Mouse (Mus musculus) lung, postnatal 0 days (tissue): Measurements from ENCODE around the gene Tcf7l2. TPM values are rescaled to one million over a fixed set of nuclear protein-coding genes. Genes with fewer than 3 reads are reported as not detected.

Experiments
- ATAC-seq: fragments of 200-750 bp; cut with Nextera tagmentation; 2 replicates; pipeline ENCODE4 v1.8.0; 2017; ENCODE audit warnings: moderate library complexity
- DNase-seq: peaks from one replicate; pipeline ENCODE4 v3.0.0-alpha.2; 2016; ENCODE audit warnings: low spot score
- H3K27ac ChIP-seq: fragments of 300-500 bp; sonication (generic); 2 replicates; pipeline ENCODE4 v1.5.1; 2014; ENCODE audit warnings: antibody characterized with exemption, mild to moderate bottlenecking, low read length, mixed read lengths
- H3K27me3 ChIP-seq: fragments of 300-500 bp; sonication (generic); replicated peaks from 2 replicates; pipeline ENCODE4 v1.6.1; 2014; ENCODE audit warnings: low read length, mixed read lengths; ENCODE audit not compliant: insufficient read depth
- H3K36me3 ChIP-seq: fragments of 300-500 bp; sonication (generic); 2 replicates; pipeline ENCODE4 v1.6.1; 2014; ENCODE audit warnings: low read length, mixed read lengths; ENCODE audit not compliant: insufficient read depth
- H3K4me1 ChIP-seq: fragments of 300-500 bp; sonication (generic); 2 replicates; pipeline ENCODE4 v1.6.1; 2014; ENCODE audit warnings: antibody characterized with exemption, low read depth, low read length, mixed read lengths; ENCODE audit not compliant: insufficient read depth
- H3K4me2 ChIP-seq: fragments of 300-500 bp; sonication (generic); replicated peaks from 2 replicates; pipeline ENCODE4 v1.6.1; 2014; ENCODE audit warnings: low read depth, mild to moderate bottlenecking, low read length, moderate library complexity, mixed read lengths
- H3K4me3 ChIP-seq: fragments of 300-500 bp; sonication (generic); 2 replicates; pipeline ENCODE4 v1.5.1; 2014; ENCODE audit warnings: low read depth, low read length
- H3K9ac ChIP-seq: fragments of 300-500 bp; sonication (generic); replicated peaks from 2 replicates; pipeline ENCODE4 v1.6.1; 2014; ENCODE audit warnings: low read depth, mild to moderate bottlenecking
- H3K9me3 ChIP-seq: fragments of 300-500 bp; sonication (generic); 2 replicates; pipeline ENCODE4 v1.6.1; 2016; ENCODE audit warnings: low read length, mixed read lengths
- CTCF ChIP-seq: IDR thresholded peaks from 2 replicates; pipeline ENCODE4 v1.5.1; 2016; ENCODE audit warnings: antibody characterized with exemption, mild to moderate bottlenecking
- EP300 ChIP-seq: IDR thresholded peaks from 2 replicates; pipeline ENCODE4 v1.6.1; 2016; ENCODE audit warnings: antibody characterized with exemption, mild to moderate bottlenecking, control low read depth
- WGBS: fragments of 180-500 bp; shearing (Covaris S2); extraction: QIAGEN DNeasy Blood & Tissue Kit; methylation state at CpG from one replicate; pipeline ENCODE4 v1.1.7; 2014; 5-methylcytosine and 5-hydroxymethylcytosine counted together
- polyA plus RNA-seq: library from polyadenylated mRNA; unstranded; fragments of >200 nt; fragmentation: Nextera tagmentation; extraction: Ambion mirVana; gene quantifications from 2 replicates; pipeline ENCODE4 v1.2.1, GENCODE M21; 2015

Tcf7l2 gene
- polyA plus RNA-seq, 1 experiment from 2014 or later = 44.4 TPM

DNA sequence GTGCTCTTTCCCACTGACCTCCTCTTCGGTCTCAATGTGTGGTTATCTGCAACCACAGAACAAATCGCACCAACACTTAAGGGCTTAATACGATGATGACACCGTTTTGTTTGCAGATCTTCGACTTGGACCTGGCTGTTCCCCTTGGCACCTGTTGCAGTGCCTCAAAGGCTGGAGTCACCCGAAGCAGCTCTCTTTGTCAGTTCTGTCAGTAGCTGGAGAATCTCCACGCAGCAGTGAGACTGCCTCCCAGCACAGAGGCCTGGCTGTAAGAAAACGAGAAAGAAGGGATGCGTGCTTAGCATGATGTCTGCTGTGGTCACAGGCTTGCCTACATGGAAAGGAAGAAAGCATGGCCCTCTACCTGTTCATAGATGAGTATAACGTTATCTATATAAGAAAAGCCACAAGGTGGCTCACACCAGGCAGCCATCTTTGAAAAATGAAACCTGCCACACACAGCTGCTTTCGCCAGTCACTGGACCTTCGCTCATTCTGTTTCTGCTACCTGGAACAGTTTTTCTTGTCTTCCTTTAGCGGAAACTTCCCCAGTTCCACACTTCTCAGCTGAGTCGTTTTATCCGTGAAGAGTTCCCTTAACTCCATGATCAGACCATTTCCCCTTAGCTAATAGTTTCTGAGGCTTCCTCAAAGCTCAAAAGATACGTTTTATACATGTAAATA is 21.1 kb upstream of the Tcf7l2 start:
- Histone ChIP-seq H3K4me3 (no peak overlapping the region), H3K27ac (no peak overlapping the region), H3K4me2 (no peak overlapping the region), H3K36me3 (no peaks in the 10 kb centered on the region), H3K9ac (no peak overlapping the region), H3K9me3 (no peaks in the 10 kb centered on the region), H3K27me3 (no peaks in the 10 kb centered on the region), H3K4me1 (no peaks in the 10 kb centered on the region)
- TF ChIP-seq EP300 (no peak), CTCF (no peak)
- no peak for ATAC-seq
- 69% methylated on average over 16 of the region's 16 CpGs for WGBS
- no peak for DNase-seq

GRCm38 (mm10) chr19:55722376-55722775 is 19.2 kb upstream of the Tcf7l2 start:
- no peaks in the 10 kb centered on the region for H3K36me3 ChIP-seq
- no peaks in the 10 kb centered on the region for H3K4me1 ChIP-seq
- TF ChIP-seq CTCF (no peak), EP300 (no peak)
- H3K27ac ChIP-seq = no peak overlapping the region
- H3K4me3 ChIP-seq = no peak overlapping the region
- DNase-seq = peak; percentile 20
- WGBS = 31% methylated on average over 6 of the region's 6 CpGs
- no peak for ATAC-seq
- H3K9ac ChIP-seq = no peak overlapping the region
- no peaks in the 10 kb centered on the region for H3K27me3 ChIP-seq
- no peak overlapping the region for H3K4me2 ChIP-seq
- H3K9me3 ChIP-seq = no peaks in the 10 kb centered on the region

GRCm38 (mm10) chr19:55729376-55729775 is 12.2 kb upstream of the Tcf7l2 start:
- 74% methylated on average over 8 of the region's 8 CpGs for WGBS
- no peaks in the 10 kb centered on the region for H3K36me3 ChIP-seq
- DNase-seq (no peak), ATAC-seq (no peak)
- H3K9ac ChIP-seq = no peak overlapping the region
- no peak overlapping the region for H3K4me3 ChIP-seq
- H3K27ac ChIP-seq = no peak overlapping the region
- H3K9me3 ChIP-seq = no peaks in the 10 kb centered on the region
- TF ChIP-seq EP300 (no peak), CTCF (no peak)
- H3K4me2 ChIP-seq = no peak overlapping the region
- H3K4me1 ChIP-seq = no peaks in the 10 kb centered on the region
- H3K27me3 ChIP-seq = no peaks in the 10 kb centered on the region

GRCm38 (mm10) chr19:55732499-55732898 is 9.1 kb upstream of the Tcf7l2 start:
- no peak overlapping the region for H3K4me2 ChIP-seq
- no peaks in the 10 kb centered on the region for H3K4me1 ChIP-seq
- no peak for TF ChIP-seq EP300
- TF ChIP-seq CTCF = no peak
- no peak overlapping the region for H3K27ac ChIP-seq
- H3K9me3 ChIP-seq = no peaks in the 10 kb centered on the region
- H3K4me3 ChIP-seq = no peak overlapping the region
- 35% methylated on average over 6 of the region's 6 CpGs for WGBS
- no peak overlapping the region for H3K9ac ChIP-seq
- H3K36me3 ChIP-seq = no peaks in the 10 kb centered on the region
- ATAC-seq = no peak
- H3K27me3 ChIP-seq = no peaks in the 10 kb centered on the region
- DNase-seq = no peak

GRCm38 (mm10) chr19:55732994-55733393 is 8.6 kb upstream of the Tcf7l2 start:
- no peak for ATAC-seq
- Histone ChIP-seq H3K9ac (no peak overlapping the region), H3K27me3 (no peaks in the 10 kb centered on the region), H3K4me2 (no peak overlapping the region), H3K27ac (no peak overlapping the region), H3K4me3 (no peak overlapping the region), H3K9me3 (no peaks in the 10 kb centered on the region), H3K4me1 (no peaks in the 10 kb centered on the region), H3K36me3 (no peaks in the 10 kb centered on the region)
- TF ChIP-seq CTCF (no peak), EP300 (no peak)
- 48% methylated on average over 3 of the region's 3 CpGs for WGBS
- DNase-seq = no peak

DNA sequence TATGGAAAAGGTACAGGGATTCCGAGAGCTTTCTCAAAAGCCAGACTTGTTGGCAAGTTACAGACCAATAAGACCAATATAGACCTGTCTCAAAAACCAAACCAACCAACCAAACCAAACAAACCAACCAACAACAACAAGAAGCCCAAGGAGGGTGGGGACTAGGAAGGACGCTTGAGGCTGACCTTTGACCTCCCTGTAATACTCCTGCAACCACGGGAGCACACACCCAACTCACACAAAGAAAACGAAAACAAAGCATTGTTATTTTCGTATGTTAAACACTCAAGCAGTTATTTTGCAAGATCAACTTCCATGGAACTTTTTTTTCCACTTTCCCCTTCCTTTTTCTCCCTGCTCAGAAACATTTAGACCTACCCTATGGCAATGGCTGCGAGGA is 5.6 kb upstream of the Tcf7l2 start:
- H3K9ac ChIP-seq = no peak overlapping the region
- H3K36me3 ChIP-seq = no peaks in the 10 kb centered on the region
- TF ChIP-seq CTCF (no peak), EP300 (no peak)
- no peak overlapping the region for H3K27ac ChIP-seq
- no peak overlapping the region for H3K4me2 ChIP-seq
- H3K9me3 ChIP-seq = no peaks in the 10 kb centered on the region
- no peaks in the 10 kb centered on the region for H3K4me1 ChIP-seq
- no peak for ATAC-seq
- no peak overlapping the region for H3K4me3 ChIP-seq
- no peaks in the 10 kb centered on the region for H3K27me3 ChIP-seq
- DNase-seq = peak; percentile 24
- WGBS = 50% methylated on average over 6 of the region's 6 CpGs
